Comparison of ENCODE assay signal across 8 mouse cellular contexts in the genomic region with DNA sequence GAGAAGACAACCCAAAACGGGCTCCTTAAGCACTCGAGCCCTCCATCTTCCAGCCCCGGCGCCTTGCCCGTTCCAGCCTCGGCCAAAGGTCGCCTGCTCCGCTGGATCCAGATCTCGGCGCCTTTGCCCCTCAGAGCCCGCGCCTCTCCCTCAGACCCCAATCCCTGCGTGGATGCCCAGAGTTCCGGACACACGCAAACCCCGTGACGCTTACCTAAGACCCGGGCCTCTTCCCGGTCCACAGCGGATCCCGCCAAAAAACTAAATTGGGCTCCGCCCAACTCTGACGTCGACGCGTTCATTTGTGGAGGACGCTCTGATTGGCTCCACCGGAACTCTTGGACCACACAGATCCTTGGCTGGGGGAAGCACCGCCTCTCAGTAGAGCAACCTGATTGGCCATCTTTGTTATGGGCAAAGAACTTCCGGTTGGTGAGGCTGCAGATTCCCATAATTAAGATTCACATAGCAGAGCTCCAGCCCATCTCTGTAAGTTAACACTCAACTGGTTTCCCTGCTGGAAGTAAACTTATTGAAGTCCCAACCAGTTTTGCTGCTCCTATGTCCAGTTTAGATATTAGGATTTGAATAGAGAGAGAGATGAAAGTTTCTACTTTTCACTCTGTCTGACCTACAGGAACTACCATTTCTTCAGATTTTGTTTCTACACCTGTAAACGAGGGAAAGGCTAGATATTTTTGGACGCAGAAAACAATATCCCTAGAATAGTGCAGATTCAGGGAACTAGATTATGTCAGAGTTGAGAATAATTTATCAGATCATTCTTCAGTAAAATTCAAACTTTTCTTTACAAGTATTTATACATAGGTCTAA. TPM values are rescaled to one million over a fixed set of nuclear protein-coding genes. Genes with fewer than 3 reads are reported as not detected.
DNase-seq lines count a peak whose midpoint lies in the region; ATAC-seq and TF ChIP-seq lines count a peak whose summit lies in the region.

A gene (minus strand): TSS at position 301 of the 834 bp plus-strand sequence.

- H3K27me3 ChIP-seq in Patski = no peaks in the 10 kb centered on the region
- no peaks in the 10 kb centered on the region for H3K27me3 ChIP-seq in hindbrain, embryonic 13.5 days

- no peak within 1 kb of the TSS for H3K27ac ChIP-seq in hindbrain, embryonic 13.5 days

- POLR2A ChIA-PET in Patski (lab: Charles Lee) = no interaction called here

- peak; percentile 64 for DNase-seq in Patski (ENCODE audit: low read depth, low spot score)
- peak; percentile 95 to 96 for DNase-seq in cerebellum, postnatal 14 days
- DNase-seq in frontal cortex, postnatal 14 days (ENCODE audit: low spot score in 2 of 2) = peak; percentile 88 to 91
- peak; percentile 79 to 88 for DNase-seq in layer of hippocampus, postnatal 25 days (ENCODE audit: extremely low spot score in 1 of 2, low spot score in 1 of 2)
- peak; percentile 96 for DNase-seq in lung, postnatal 25 days (ENCODE audit: low spot score)
- DNase-seq in retina, embryonic 14.5 days (ENCODE audit: low spot score) = peak; percentile 97
- DNase-seq in thymus, postnatal 4 days = peak; percentile 93

- H3K36me3 ChIP-seq in hindbrain, embryonic 13.5 days = peaks cover 9% of the 10 kb centered on the region; the same call in 1 of the 2 replicates

- H3K4me2 ChIP-seq in hindbrain, embryonic 13.5 days = peak within 1 kb of the TSS; percentile 80

- H3K9me3 ChIP-seq in hindbrain, embryonic 13.5 days = no peaks in the 10 kb centered on the region

- peaks cover 12% of the 10 kb centered on the region for H3K4me1 ChIP-seq in hindbrain, embryonic 13.5 days (replicated peaks)

- CTCF ChIA-PET in Patski (lab: Charles Lee) = no interaction called here

- 4% methylated on average over 32 of the region's 32 CpGs for WGBS in hindbrain, embryonic 13.5 days

- in situ Hi-C loops in Patski (cut with MboI; ENCODE audit: low pct_unique_long_range_greater_than_20kb) = no loop called here

- TF ChIP-seq CTCF in Patski (IDR thresholded peaks at IDR 0.05) = no peak

- peak; percentile 99 for ATAC-seq in Patski
- ATAC-seq in hindbrain, embryonic 13.5 days (ENCODE audit: low FRiP score) = peak; percentile 100

- H3K4me3 ChIP-seq in hindbrain, embryonic 13.5 days = peak within 1 kb of the TSS; percentile 58

- peak within 1 kb of the TSS; percentile 65; the same call in 1 of the 2 replicates for H3K9ac ChIP-seq in hindbrain, embryonic 13.5 days

RNA-seq across cellular contexts. Expression of the gene that starts here (rescaled TPM):
- polyA plus RNA-seq in Patski (2021) = 12.2 TPM
- 5.8 and 5.9 TPM in 2 replicates for polyA plus RNA-seq in hindbrain, embryonic 13.5 days (2015; fragmentation: Nextera tagmentation; extraction: Ambion mirVana)
- 1 to 10 TPM; 1.0 to 1.1 TPM for total RNA-seq in layer of hippocampus, postnatal 25 days (2021)
